In genomic region chr4:133598616-133599015, GRCm38 (mm10) we compare ENCODE assay signal across 14 mouse cellular contexts. TPM values are rescaled to one million over a fixed set of nuclear protein-coding genes. Genes with fewer than 3 reads are reported as not detected.
A peak's percentile ranks its signal among the peaks of the same experiment; 100 is the strongest.
DNase-seq lines count a peak whose midpoint lies in the region; ATAC-seq and TF ChIP-seq lines count a peak whose summit lies in the region.
"Had no signal": no experiment of that assay in that cellular context is flagged by ENCODE, and none has a peak within 500 bp of the region (broad histone marks: within the 10 kb centered on the region; RNA-seq: fewer than 3 reads in every experiment).

No protein-coding gene starts in this region.

- no peak for DNase-seq in heart, postnatal 10 days
- peak; percentile 28 for DNase-seq in urinary bladder, adult 2 months (ENCODE audit: low spot score)
- DNase-seq in urinary bladder, postnatal 4 days (ENCODE audit: low spot score in 2 of 2) = no peak
- peak; percentile 74 for DNase-seq in stomach, postnatal 0 days (ENCODE audit: low spot score)
- no peak for DNase-seq in adrenal gland, postnatal 25 days
- DNase-seq in layer of hippocampus, adult 11-12 months (ENCODE audit: low spot score) = no peak
- DNase-seq: cerebellum, adult 2 months; layer of hippocampus, postnatal 36 days; spleen, adult 18-20 months had no signal

- no peak for ATAC-seq in heart, embryonic 12.5 days (ENCODE audit: insufficient number of reproducible peaks, low FRiP score)
- ATAC-seq in limb, embryonic 13.5 days (ENCODE audit: low FRiP score, low read depth) = no peak
- peak; percentile 71 for ATAC-seq in stomach, postnatal 0 days (ENCODE audit: low FRiP score, low TSS enrichment)

- peaks cover 46% of the 10 kb centered on the region for H3K27me3 ChIP-seq in heart, embryonic 12.5 days (replicated peaks)
- peaks cover 57% of the 10 kb centered on the region for H3K27me3 ChIP-seq in limb, embryonic 13.5 days
- no peaks in the 10 kb centered on the region for H3K27me3 ChIP-seq in stomach, postnatal 0 days (ENCODE audit: control insufficient read depth, insufficient read depth, low read length)

- H3K9ac ChIP-seq in heart, embryonic 12.5 days = no peak overlapping the region
- H3K9ac ChIP-seq in limb, embryonic 13.5 days = no peak overlapping the region
- H3K9ac ChIP-seq in stomach, postnatal 0 days (ENCODE audit: low read length) = no peak overlapping the region

- peaks cover 24% of the 10 kb centered on the region for H3K4me1 ChIP-seq in heart, embryonic 12.5 days (replicated peaks)
- H3K4me1 ChIP-seq in limb, embryonic 13.5 days = peaks cover 19% of the 10 kb centered on the region
- H3K4me1 ChIP-seq in stomach, postnatal 0 days (replicated peaks; ENCODE audit: control insufficient read depth, insufficient read depth) = no peaks in the 10 kb centered on the region

- TF ChIP-seq CTCF in stomach, postnatal 0 days (IDR thresholded peaks at IDR 0.05; ENCODE audit: low read depth) = no peak

- intact Hi-C loops in heart, postnatal 10 days (cut with DNase I) = no loop called here

- H3K27ac ChIP-seq in heart, embryonic 12.5 days (ENCODE audit: poor library complexity, severe bottlenecking) = no peak overlapping the region
- no peak overlapping the region; the same call in 1 of the 2 replicates for H3K27ac ChIP-seq in limb, embryonic 13.5 days
- H3K27ac ChIP-seq in stomach, postnatal 0 days (replicated peaks) = peak overlapping the region; percentile 94
- H3K27ac ChIP-seq: hindbrain, embryonic 13.5 days; neural tube, embryonic 15.5 days had no signal

- H3K4me3 ChIP-seq in heart, embryonic 12.5 days = no peak overlapping the region
- no peak overlapping the region for H3K4me3 ChIP-seq in limb, embryonic 13.5 days
- H3K4me3 ChIP-seq in stomach, postnatal 0 days (ENCODE audit: low read depth, low read length) = 0 out of 2 replicates have a peak overlapping the region, but pooled peaks have one; percentile 6

- peak overlapping the region; percentile 91; the same call in 1 of the 2 replicates for H3K4me2 ChIP-seq in heart, embryonic 12.5 days
- peak overlapping the region; percentile 79 for H3K4me2 ChIP-seq in limb, embryonic 13.5 days (replicated peaks)
- peak overlapping the region; percentile 68 for H3K4me2 ChIP-seq in stomach, postnatal 0 days (replicated peaks; ENCODE audit: low read depth)

- WGBS in heart, embryonic 12.5 days = 44% methylated on average over 4 of the region's 4 CpGs
- WGBS in limb, embryonic 13.5 days = 47% methylated on average over 4 of the region's 4 CpGs
- 25% methylated on average over 4 of the region's 4 CpGs for WGBS in stomach, postnatal 0 days

- no peaks in the 10 kb centered on the region for H3K9me3 ChIP-seq in heart, embryonic 12.5 days (replicated peaks)
- no peaks in the 10 kb centered on the region for H3K9me3 ChIP-seq in limb, embryonic 13.5 days
- H3K9me3 ChIP-seq in stomach, postnatal 0 days (ENCODE audit: control insufficient read depth, low read length) = no peaks in the 10 kb centered on the region
- H3K9me3 ChIP-seq: hindbrain, embryonic 13.5 days; neural tube, embryonic 15.5 days had no signal

- peaks cover 5% of the 10 kb centered on the region; the same call in 1 of the 2 replicates for H3K36me3 ChIP-seq in heart, embryonic 12.5 days
- H3K36me3 ChIP-seq in limb, embryonic 13.5 days = peaks cover 8% of the 10 kb centered on the region
- H3K36me3 ChIP-seq in stomach, postnatal 0 days (ENCODE audit: control insufficient read depth, insufficient read depth, low read length) = no peaks in the 10 kb centered on the region

- TF ChIP-seq EP300 in stomach, postnatal 0 days (optimal IDR thresholded peaks at IDR 0.05) = peak; percentile 70

RNA-seq across cellular contexts. Expression of gene Sfn, which starts 3.4 kb away (rescaled TPM):
- 0.76 and 1.4 TPM in 2 replicates for polyA plus RNA-seq in heart, embryonic 12.5 days (2016; fragmentation: Nextera tagmentation; extraction: Ambion mirVana)
- 1 to 10 TPM; 1.3 to 1.9 TPM for total RNA-seq in heart, postnatal 10 days (2021)
- 218 and 326 TPM in 2 replicates for polyA plus RNA-seq in urinary bladder, adult 2 months (2012; rRNA removed)
- 68.0 and 81.3 TPM in 2 replicates for polyA plus RNA-seq in limb, embryonic 13.5 days (2015; fragmentation: Nextera tagmentation; extraction: Ambion mirVana)
- polyA plus RNA-seq in stomach, postnatal 0 days (2015; fragmentation: Nextera tagmentation; extraction: Ambion mirVana) = 355 and 371 TPM in 2 replicates
- 1.3 and 1.7 TPM in 2 replicates for total RNA-seq in adrenal gland, postnatal 25 days (2021)

RNA-seq across cellular contexts. Expression of gene Gpn2, which starts 14.5 kb away (rescaled TPM):
- 11.2 and 12.2 TPM in 2 replicates for polyA plus RNA-seq in heart, embryonic 12.5 days (2016; fragmentation: Nextera tagmentation; extraction: Ambion mirVana)
- 1 to 10 TPM; 9.0 to 9.8 TPM for total RNA-seq in heart, postnatal 10 days (2021)
- 20.5 and 25.2 TPM in 2 replicates for polyA plus RNA-seq in urinary bladder, adult 2 months (2012; rRNA removed)
- 18.0 and 19.6 TPM in 2 replicates for polyA plus RNA-seq in limb, embryonic 13.5 days (2015; fragmentation: Nextera tagmentation; extraction: Ambion mirVana)
- polyA plus RNA-seq in stomach, postnatal 0 days (2015; fragmentation: Nextera tagmentation; extraction: Ambion mirVana) = 13.9 and 14.8 TPM in 2 replicates
- 15.8 and 16.1 TPM in 2 replicates for total RNA-seq in adrenal gland, postnatal 25 days (2021)

RNA-seq across cellular contexts. Expression of gene Gpatch3, which starts 24.1 kb away (rescaled TPM):
- 6.0 and 6.9 TPM in 2 replicates for polyA plus RNA-seq in heart, embryonic 12.5 days (2016; fragmentation: Nextera tagmentation; extraction: Ambion mirVana)
- total RNA-seq in heart, postnatal 10 days (2021) = 1 to 10 TPM; 5.1 to 8.3 TPM
- polyA plus RNA-seq in urinary bladder, adult 2 months (2012; rRNA removed) = 4.5 and 4.6 TPM in 2 replicates
- 7.5 and 9.5 TPM in 2 replicates for polyA plus RNA-seq in limb, embryonic 13.5 days (2015; fragmentation: Nextera tagmentation; extraction: Ambion mirVana)
- 3.6 and 3.8 TPM in 2 replicates for polyA plus RNA-seq in stomach, postnatal 0 days (2015; fragmentation: Nextera tagmentation; extraction: Ambion mirVana)
- 5.9 and 8.3 TPM in 2 replicates for total RNA-seq in adrenal gland, postnatal 25 days (2021)

RNA-seq across cellular contexts. Expression of gene Nr0b2, which starts 45.4 kb away (rescaled TPM):
- 9.9 and 10.5 TPM in 2 replicates for polyA plus RNA-seq in heart, embryonic 12.5 days (2016; fragmentation: Nextera tagmentation; extraction: Ambion mirVana)
- 10 to 100 TPM; 13.9 to 20.4 TPM for total RNA-seq in heart, postnatal 10 days (2021)
- polyA plus RNA-seq in urinary bladder, adult 2 months (2012; rRNA removed) = not detected in 2 replicates
- 0.13 and 0.28 TPM in 2 replicates for polyA plus RNA-seq in limb, embryonic 13.5 days (2015; fragmentation: Nextera tagmentation; extraction: Ambion mirVana)
- polyA plus RNA-seq in stomach, postnatal 0 days (2015; fragmentation: Nextera tagmentation; extraction: Ambion mirVana) = 4.7 and 5.2 TPM in 2 replicates
- 55.6 and 58.0 TPM in 2 replicates for total RNA-seq in adrenal gland, postnatal 25 days (2021)
- total RNA-seq: layer of hippocampus, postnatal 36 days had no signal
- polyA plus RNA-seq: C2C12; hindbrain, embryonic 13.5 days had no signal

RNA-seq across cellular contexts. Expression of gene Zdhhc18, which starts 51.3 kb away (rescaled TPM):
- 3.5 and 3.9 TPM in 2 replicates for polyA plus RNA-seq in heart, embryonic 12.5 days (2016; fragmentation: Nextera tagmentation; extraction: Ambion mirVana)
- 10 to 100 TPM; 21.9 to 25.0 TPM for total RNA-seq in heart, postnatal 10 days (2021)
- polyA plus RNA-seq in urinary bladder, adult 2 months (2012; rRNA removed) = 17.8 and 19.7 TPM in 2 replicates
- polyA plus RNA-seq in limb, embryonic 13.5 days (2015; fragmentation: Nextera tagmentation; extraction: Ambion mirVana) = 3.1 and 5.9 TPM in 2 replicates
- polyA plus RNA-seq in stomach, postnatal 0 days (2015; fragmentation: Nextera tagmentation; extraction: Ambion mirVana) = 1.6 and 3.6 TPM in 2 replicates
- total RNA-seq in adrenal gland, postnatal 25 days (2021) = 20.9 and 23.0 TPM in 2 replicates

Comparison
In these comparisons a context has a peak if more than half of its experiments do, and no peak if none do; other contexts are left out.
1. DNase-seq: peak in urinary bladder, adult 2 months (single experiment) and stomach, postnatal 0 days (single experiment); none in heart, postnatal 10 days (0 of 2), urinary bladder, postnatal 4 days (0 of 2), adrenal gland, postnatal 25 days (single experiment) and layer of hippocampus, adult 11-12 months (single experiment).
2. RNA of gene Sfn, which starts 3.4 kb away (polyA plus RNA-seq): 355 to 371 TPM in stomach, postnatal 0 days, 218 to 326 TPM in urinary bladder, adult 2 months and 68.0 to 81.3 TPM in limb, embryonic 13.5 days; 0.76 to 1.4 TPM in heart, embryonic 12.5 days; every median in the first group is over 10 times any median in the second.
3. Peak in every context shown above with its lines, with median percentiles within 50 percentile points of each other: H3K4me2 ChIP-seq.